Mouse (Mus musculus) intestine, postnatal 0 days (tissue): ENCODE data around the gene Slc15a5. TPM values are rescaled to one million over a fixed set of nuclear protein-coding genes. Genes with fewer than 3 reads are reported as not detected.
A peak's percentile ranks its signal among the peaks of the same experiment; 100 is the strongest.
"Not testable (repeated sequence)": the region's sequence is repeated elsewhere in the genome, so short reads cannot be mapped to it uniquely, and the experiment has no call there.

Experiments used
- ATAC-seq: fragments of 200-750 bp; cut with Nextera tagmentation; 2 replicates; pipeline ENCODE4 v1.8.0; 2017; ENCODE audit warnings: mild to moderate bottlenecking, moderate TSS enrichment, moderate library complexity
- H3K27ac ChIP-seq: fragments of 300-500 bp; sonication (generic); 2 replicates; pipeline ENCODE4 v1.5.1; 2014; ENCODE audit warnings: mild to moderate bottlenecking, low read depth, low read length, moderate library complexity
- H3K27me3 ChIP-seq: fragments of 300-500 bp; sonication (generic); replicated peaks from 2 replicates; pipeline ENCODE4 v1.6.1; 2014; ENCODE audit warnings: low read length, mixed read lengths; ENCODE audit not compliant: control insufficient read depth, insufficient read depth
- H3K36me3 ChIP-seq: fragments of 300-500 bp; sonication (generic); 2 replicates; pipeline ENCODE4 v1.6.1; 2014; ENCODE audit warnings: mild to moderate bottlenecking, moderate library complexity; ENCODE audit not compliant: control insufficient read depth, insufficient read depth
- H3K4me1 ChIP-seq: fragments of 300-500 bp; sonication (generic); replicated peaks from 2 replicates; pipeline ENCODE4 v1.6.1; 2014; ENCODE audit warnings: antibody characterized with exemption, low read length, mixed read lengths; ENCODE audit not compliant: control insufficient read depth, insufficient read depth
- H3K4me2 ChIP-seq: fragments of 300-500 bp; sonication (generic); replicated peaks from 2 replicates; pipeline ENCODE4 v1.6.1; 2014; ENCODE audit warnings: low read depth, mild to moderate bottlenecking, moderate library complexity
- H3K4me3 ChIP-seq: fragments of 300-500 bp; sonication (generic); 2 replicates; pipeline ENCODE4 v1.5.1; 2014; ENCODE audit warnings: low read depth, low read length
- H3K9ac ChIP-seq: fragments of 300-500 bp; sonication (generic); 2 replicates; pipeline ENCODE4 v1.6.1; 2014; ENCODE audit warnings: mild to moderate bottlenecking, low read depth, low read length
- H3K9me3 ChIP-seq: fragments of 300-500 bp; sonication (generic); 2 replicates; pipeline ENCODE4 v1.6.1; 2016; ENCODE audit warnings: mixed run types; ENCODE audit not compliant: control insufficient read depth
- CTCF ChIP-seq: sonication (generic); IDR thresholded peaks from 2 replicates; pipeline ENCODE4 v1.5.1; 2016; ENCODE audit warnings: low read depth, mild to moderate bottlenecking, control low read depth, antibody characterized with exemption, moderate library complexity
- WGBS: fragments of 180-500 bp; shearing (Covaris S2); extraction: QIAGEN DNeasy Blood & Tissue Kit; methylation state at CpG from one replicate; pipeline ENCODE4 v1.1.7; 2014; 5-methylcytosine and 5-hydroxymethylcytosine counted together
- polyA plus RNA-seq: library from polyadenylated mRNA; unstranded; fragments of >200 nt; fragmentation: Nextera tagmentation; extraction: Ambion mirVana; gene quantifications from 2 replicates; pipeline ENCODE4 v1.2.1, GENCODE M21; 2015

The Slc15a5 gene
- polyA plus RNA-seq, 1 experiment from 2014 or later = 0.21 TPM

- no peaks in the 10 kb centered on the region for H3K27me3 ChIP-seq
- TF ChIP-seq CTCF = no peak
- H3K27ac ChIP-seq = no peak overlapping the region
- H3K36me3 ChIP-seq = no peaks in the 10 kb centered on the region
- H3K4me3 ChIP-seq = no peak overlapping the region
- no peaks in the 10 kb centered on the region for H3K9me3 ChIP-seq
- no peak overlapping the region for H3K9ac ChIP-seq
- no peak overlapping the region for H3K4me2 ChIP-seq
- H3K4me1 ChIP-seq = no peaks in the 10 kb centered on the region
- WGBS = 56% methylated on average over 3 of the region's 3 CpGs
- ATAC-seq = no peak
These were observed 19.9 kb upstream of the Slc15a5 start for GRCm38 (mm10) chr6:138099646-138100045.

GRCm38 (mm10) chr6:138095060-138095459, 15.3 kb upstream of the Slc15a5 start:
- Histone ChIP-seq H3K4me2 (no peak overlapping the region), H3K4me3 (no peak overlapping the region), H3K9ac (no peak overlapping the region), H3K27me3 (no peaks in the 10 kb centered on the region), H3K27ac (no peak overlapping the region), H3K9me3 (no peaks in the 10 kb centered on the region), H3K4me1 (no peaks in the 10 kb centered on the region), H3K36me3 (no peaks in the 10 kb centered on the region)
- ATAC-seq = no peak
- TF ChIP-seq CTCF = no peak
- 60% methylated on average over 3 of the region's 3 CpGs for WGBS

DNA sequence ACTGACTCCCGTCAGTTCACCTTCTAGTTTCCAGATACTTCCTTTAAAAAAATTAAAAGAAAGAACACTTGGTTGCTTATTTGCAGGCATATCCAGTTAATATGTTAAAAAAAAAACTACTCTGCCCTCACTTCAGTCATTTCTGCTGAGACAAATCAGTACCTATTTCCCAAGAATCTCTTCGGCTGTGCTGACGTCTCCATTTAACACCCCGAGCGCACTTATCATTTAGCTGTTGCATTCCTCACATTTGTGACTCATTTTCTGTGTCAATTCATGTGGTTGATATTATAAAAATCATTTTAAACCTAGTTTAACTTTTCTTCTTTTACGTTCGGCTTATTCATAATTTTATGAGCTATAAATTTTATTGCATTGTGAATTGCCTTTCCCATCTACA, 12.7 kb upstream of the Slc15a5 start:
- no peaks in the 10 kb centered on the region for H3K4me1 ChIP-seq
- no peak for TF ChIP-seq CTCF
- no peak overlapping the region for H3K4me3 ChIP-seq
- H3K36me3 ChIP-seq = no peaks in the 10 kb centered on the region
- no peak overlapping the region for H3K9ac ChIP-seq
- H3K9me3 ChIP-seq = no peaks in the 10 kb centered on the region
- no peaks in the 10 kb centered on the region for H3K27me3 ChIP-seq
- no peak overlapping the region for H3K27ac ChIP-seq
- 40% methylated on average over 7 of the region's 7 CpGs for WGBS
- ATAC-seq = peak; percentile 63
- peak overlapping the region; percentile 41; the same call in 1 of the 2 replicates for H3K4me2 ChIP-seq

DNA sequence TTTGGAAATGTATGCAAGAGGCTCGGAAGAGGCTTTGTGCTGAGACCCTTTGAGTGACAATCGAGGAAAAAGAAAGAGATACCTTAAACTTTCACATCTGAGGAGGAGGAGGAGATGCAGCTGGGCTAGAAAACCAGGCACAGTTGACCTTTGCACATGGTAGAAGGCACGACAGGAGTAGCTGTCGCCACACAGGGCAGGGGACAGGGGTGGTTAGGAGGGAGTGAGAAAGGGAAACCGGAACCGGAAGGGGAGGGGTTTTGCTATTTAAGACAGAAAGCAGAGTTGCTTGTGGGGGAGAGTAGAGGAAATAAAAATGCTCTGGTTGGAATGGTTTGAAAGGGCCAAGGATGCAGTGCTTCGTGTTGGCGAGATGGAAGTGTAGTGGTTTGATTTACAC, 9.4 kb upstream of the Slc15a5 start:
- no peak overlapping the region for H3K4me3 ChIP-seq
- H3K4me1 ChIP-seq = no peaks in the 10 kb centered on the region
- H3K36me3 ChIP-seq = no peaks in the 10 kb centered on the region
- no peaks in the 10 kb centered on the region for H3K27me3 ChIP-seq
- H3K27ac ChIP-seq = no peak overlapping the region
- WGBS = 41% methylated on average over 8 of the region's 8 CpGs
- TF ChIP-seq CTCF = no peak
- ATAC-seq = peak; percentile 69
- H3K4me2 ChIP-seq = peak overlapping the region; percentile 28; the same call in 1 of the 2 replicates
- no peaks in the 10 kb centered on the region for H3K9me3 ChIP-seq
- H3K9ac ChIP-seq = no peak overlapping the region

GRCm38 (mm10) chr6:138086421-138086820, 6.7 kb upstream of the Slc15a5 start:
- ATAC-seq, H3K27ac ChIP-seq, H3K9me3 ChIP-seq, H3K9ac ChIP-seq, H3K36me3 ChIP-seq, H3K27me3 ChIP-seq, H3K4me1 ChIP-seq, H3K4me3 ChIP-seq, H3K4me2 ChIP-seq: not testable (repeated sequence)

- H3K4me3 ChIP-seq = no peak overlapping the region
- H3K27me3 ChIP-seq = no peaks in the 10 kb centered on the region
- H3K27ac ChIP-seq = no peak overlapping the region
- no peaks in the 10 kb centered on the region for H3K36me3 ChIP-seq
- H3K4me2 ChIP-seq = no peak overlapping the region
- 79% methylated on average over 6 of the region's 6 CpGs for WGBS
- TF ChIP-seq CTCF = no peak
- no peak overlapping the region for H3K9ac ChIP-seq
- H3K4me1 ChIP-seq = no peaks in the 10 kb centered on the region
- H3K9me3 ChIP-seq = no peaks in the 10 kb centered on the region
- ATAC-seq = peak; percentile 75
These were observed 1.2 kb upstream of the Slc15a5 start for GRCm38 (mm10) chr6:138080778-138081549.
